Mouse (Mus musculus) lung, embryonic 14.5 days (tissue): ENCODE measurements at regions not wholly inside any gene's neighbourhood (a gene's known extent, or its start where the extent isn't known, plus 50 kb on each side); places are given as distances from the start of the nearest gene placed in this dataset.
A peak's percentile ranks its signal among the peaks of the same experiment; 100 is the strongest.

Source experiments
- ATAC-seq: fragments of 200-750 bp; cut with Nextera tagmentation; 2 replicates; pipeline ENCODE4 v1.8.0; 2017; ENCODE audit warnings: mild to moderate bottlenecking, moderate TSS enrichment, moderate library complexity; ENCODE audit not compliant: insufficient read depth
- DNase-seq: peaks from one replicate; pipeline ENCODE4 v3.0.0-alpha.2; 2015
- H3K27ac ChIP-seq: fragments of 300-500 bp; sonication (generic); 2 replicates; pipeline ENCODE4 v1.5.1; 2014; ENCODE audit warnings: low read depth, mild to moderate bottlenecking, moderate library complexity
- H3K27me3 ChIP-seq: fragments of 300-500 bp; sonication (generic); 2 replicates; pipeline ENCODE4 v1.6.1; 2014; ENCODE audit warnings: low read length, control low read depth; ENCODE audit not compliant: insufficient read depth
- H3K36me3 ChIP-seq: fragments of 300-500 bp; sonication (generic); 2 replicates; pipeline ENCODE4 v1.6.1; 2014; ENCODE audit warnings: control low read depth; ENCODE audit not compliant: insufficient read depth
- H3K4me1 ChIP-seq: fragments of 300-500 bp; sonication (generic); 2 replicates; pipeline ENCODE4 v1.6.1; 2014; ENCODE audit warnings: antibody characterized with exemption, control low read depth; ENCODE audit not compliant: insufficient read depth
- H3K4me2 ChIP-seq: fragments of 300-500 bp; sonication (generic); 2 replicates; pipeline ENCODE4 v1.6.1; 2014; ENCODE audit warnings: mild to moderate bottlenecking
- H3K4me3 ChIP-seq: fragments of 300-500 bp; sonication (generic); 2 replicates; pipeline ENCODE4 v1.5.1; 2014; ENCODE audit warnings: low read depth, low read length
- H3K9ac ChIP-seq: fragments of 300-500 bp; sonication (generic); 2 replicates; pipeline ENCODE4 v1.6.1; 2014
- H3K9me3 ChIP-seq: fragments of 300-500 bp; sonication (generic); 2 replicates; pipeline ENCODE4 v1.6.1; 2016; ENCODE audit warnings: low read depth, low read length, control low read depth
- CTCF ChIP-seq: IDR thresholded peaks from 2 replicates; pipeline ENCODE4 v1.5.1; 2016; ENCODE audit warnings: antibody characterized with exemption, low read depth
- WGBS: fragments of 180-500 bp; shearing (Covaris S2); extraction: QIAGEN DNeasy Blood & Tissue Kit; methylation state at CpG from one replicate; pipeline ENCODE4 v1.1.7; 2014; 5-methylcytosine and 5-hydroxymethylcytosine counted together

GRCm38 (mm10) chr1:75919134-75919533 is 373.1 kb downstream of the Slc4a3 start:
- no peaks in the 10 kb centered on the region; the same call in 1 of the 2 replicates for H3K27me3 ChIP-seq
- H3K4me2 ChIP-seq, result no peak overlapping the region
- H3K36me3 ChIP-seq, result no peaks in the 10 kb centered on the region
- no peak for TF ChIP-seq CTCF
- no peak overlapping the region for H3K9ac ChIP-seq
- no peaks in the 10 kb centered on the region for H3K4me1 ChIP-seq
- no peak overlapping the region for H3K4me3 ChIP-seq
- H3K9me3 ChIP-seq, result no peaks in the 10 kb centered on the region
- no peak overlapping the region for H3K27ac ChIP-seq
- ATAC-seq (no peak), DNase-seq (no peak)
- 66% methylated on average over 2 of the region's 2 CpGs for WGBS

- 81% methylated on average over 8 of the region's 8 CpGs for WGBS
- Histone ChIP-seq H3K36me3 (no peaks in the 10 kb centered on the region), H3K4me1 (no peaks in the 10 kb centered on the region), H3K9me3 (no peaks in the 10 kb centered on the region), H3K27me3 (no peaks in the 10 kb centered on the region), H3K27ac (no peak overlapping the region), H3K9ac (no peak overlapping the region), H3K4me3 (no peak overlapping the region), H3K4me2 (no peak overlapping the region)
- ATAC-seq, result no peak
- TF ChIP-seq CTCF, result no peak
- no peak for DNase-seq
Observed at GRCm38 (mm10) chr1:75925046-75925445, 379.0 kb downstream of the Slc4a3 start.

- 32% methylated on average over 9 of the region's 9 CpGs for WGBS
- H3K9ac ChIP-seq, result no peak overlapping the region
- DNase-seq, result peak; percentile 97
- H3K27me3 ChIP-seq, result no peaks in the 10 kb centered on the region
- peak; percentile 70 for ATAC-seq
- peak; percentile 85 for TF ChIP-seq CTCF
- H3K27ac ChIP-seq, result no peak overlapping the region
- no peaks in the 10 kb centered on the region for H3K36me3 ChIP-seq
- no peaks in the 10 kb centered on the region for H3K9me3 ChIP-seq
- H3K4me1 ChIP-seq, result no peaks in the 10 kb centered on the region
- no peak overlapping the region for H3K4me2 ChIP-seq
- no peak overlapping the region for H3K4me3 ChIP-seq
Observed at GRCm38 (mm10) chr1:75925802-75926201, 379.7 kb downstream of the Slc4a3 start.

- no peak for ATAC-seq
- TF ChIP-seq CTCF, result no peak
- Histone ChIP-seq H3K4me1 (no peaks in the 10 kb centered on the region; the same call in none of the 2 replicates), H3K4me3 (no peak overlapping the region), H3K4me2 (no peak overlapping the region), H3K27me3 (no peaks in the 10 kb centered on the region), H3K36me3 (no peaks in the 10 kb centered on the region), H3K9ac (no peak overlapping the region), H3K9me3 (no peaks in the 10 kb centered on the region), H3K27ac (no peak overlapping the region)
- 48% methylated on average over 2 of the region's 2 CpGs for WGBS
- no peak for DNase-seq
Observed at GRCm38 (mm10) chr1:75931852-75932251, 385.8 kb downstream of the Slc4a3 start.

- no peak overlapping the region for H3K4me2 ChIP-seq
- ATAC-seq, result no peak
- no peaks in the 10 kb centered on the region for H3K27me3 ChIP-seq
- H3K4me3 ChIP-seq, result no peak overlapping the region
- WGBS, result 20% methylated on average over 4 of the region's 4 CpGs
- H3K9ac ChIP-seq, result no peak overlapping the region
- no peak overlapping the region for H3K27ac ChIP-seq
- H3K9me3 ChIP-seq, result no peaks in the 10 kb centered on the region
- no peaks in the 10 kb centered on the region for H3K36me3 ChIP-seq
- peak; percentile 75 for DNase-seq
- no peaks in the 10 kb centered on the region; the same call in none of the 2 replicates for H3K4me1 ChIP-seq
- no peak for TF ChIP-seq CTCF
Observed at GRCm38 (mm10) chr1:75933831-75934230, 387.8 kb downstream of the Slc4a3 start.

- Histone ChIP-seq H3K4me3 (no peak overlapping the region), H3K9me3 (no peaks in the 10 kb centered on the region), H3K36me3 (no peaks in the 10 kb centered on the region), H3K27me3 (no peaks in the 10 kb centered on the region), H3K9ac (no peak overlapping the region), H3K4me1 (no peaks in the 10 kb centered on the region; the same call in none of the 2 replicates), H3K27ac (no peak overlapping the region), H3K4me2 (no peak overlapping the region)
- WGBS, result 95% methylated on average over 4 of the region's 4 CpGs
- DNase-seq (no peak), ATAC-seq (no peak)
- no peak for TF ChIP-seq CTCF
Observed at GRCm38 (mm10) chr1:75934761-75935160, 388.7 kb downstream of the Slc4a3 start.

- Histone ChIP-seq H3K4me2 (no peak overlapping the region), H3K9ac (no peak overlapping the region), H3K36me3 (no peaks in the 10 kb centered on the region), H3K4me1 (no peaks in the 10 kb centered on the region; the same call in none of the 2 replicates), H3K27me3 (no peaks in the 10 kb centered on the region), H3K9me3 (no peaks in the 10 kb centered on the region), H3K4me3 (no peak overlapping the region), H3K27ac (no peak overlapping the region)
- TF ChIP-seq CTCF, result no peak
- ATAC-seq (no peak), DNase-seq (no peak)
- WGBS, result 62% methylated on average over 6 of the region's 6 CpGs
Observed at GRCm38 (mm10) chr1:75935866-75936265, 389.8 kb downstream of the Slc4a3 start.

- DNase-seq (peak; percentile 69), ATAC-seq (peak; percentile 70; the same call in 1 of the 2 replicates)
- Histone ChIP-seq H3K4me3 (no peak overlapping the region), H3K4me1 (no peaks in the 10 kb centered on the region; the same call in none of the 2 replicates), H3K27ac (peak overlapping the region; percentile 50), H3K36me3 (no peaks in the 10 kb centered on the region), H3K4me2 (0 out of 2 replicates have a peak overlapping the region, but pooled peaks have one; percentile 18), H3K9ac (no peak overlapping the region), H3K27me3 (no peaks in the 10 kb centered on the region), H3K9me3 (no peaks in the 10 kb centered on the region)
- no peak for TF ChIP-seq CTCF
- WGBS, result 30% methylated on average over 13 of the region's 13 CpGs
Observed at GRCm38 (mm10) chr1:75936596-75936995, 390.5 kb downstream of the Slc4a3 start.
